Mouse (Mus musculus): ENCODE results near the gene 2610021A01Rik. TPM values are rescaled to one million over a fixed set of nuclear protein-coding genes. Genes with fewer than 3 reads are reported as not detected.
"Not testable (repeated sequence)": the region's sequence is repeated elsewhere in the genome, so short reads cannot be mapped to it uniquely, and the experiment has no call there.

2610021A01Rik gene
- total and polyA plus RNA-seq, 2 experiments from 2014 or later: 3.7 to 5.0 TPM

GRCm38 (mm10) chr7:41598615-41599014 lies 415 bp upstream of the 2610021A01Rik start:
- H3K9ac ChIP-seq (replicated peaks; ENCODE audit: low read depth, low read length): peak overlapping the region; percentile 61; the same call in 1 of the 2 replicates
- H3K27ac ChIP-seq (ENCODE audit: low read depth): peak overlapping the region; percentile 56; the same call in 1 of the 2 replicates
- no peaks in the 10 kb centered on the region for H3K9me3 ChIP-seq (replicated peaks; ENCODE audit: control insufficient read depth, low read length)
- H3K4me1 ChIP-seq (ENCODE audit: control insufficient read depth, insufficient read depth): no peaks in the 10 kb centered on the region
- no peaks in the 10 kb centered on the region for H3K27me3 ChIP-seq (ENCODE audit: control insufficient read depth, insufficient read depth, low read length)
- H3K4me2 ChIP-seq (ENCODE audit: low read depth, low read length): peak overlapping the region; percentile 79
- H3K4me3 ChIP-seq (ENCODE audit: low read depth, low read length): peak overlapping the region; percentile 66
- ATAC-seq (ENCODE audit: insufficient read depth, low read depth) (no peak), DNase-seq (ENCODE audit: low spot score) (no peak)
- TF ChIP-seq CTCF (IDR thresholded peaks at IDR 0.05; ENCODE audit: low read depth) (no peak), EP300 (IDR thresholded peaks at IDR 0.05; ENCODE audit: low read depth) (no peak)
- H3K36me3 ChIP-seq (replicated peaks; ENCODE audit: control insufficient read depth, insufficient read depth, low read length): no peaks in the 10 kb centered on the region
- 40% methylated on average over 5 of the region's 5 CpGs for WGBS

- Histone ChIP-seq H3K27me3 (ENCODE audit: control insufficient read depth, insufficient read depth, low read length) (no peaks in the 10 kb centered on the region), H3K4me2 (ENCODE audit: low read depth, low read length) (peak overlapping the region; percentile 79), H3K9me3 (replicated peaks; ENCODE audit: control insufficient read depth, low read length) (no peaks in the 10 kb centered on the region), H3K4me3 (ENCODE audit: low read depth, low read length) (peak overlapping the region; percentile 66), H3K9ac (replicated peaks; ENCODE audit: low read depth, low read length) (peak overlapping the region; percentile 61), H3K4me1 (ENCODE audit: control insufficient read depth, insufficient read depth) (no peaks in the 10 kb centered on the region), H3K27ac (ENCODE audit: low read depth) (no peak overlapping the region), H3K36me3 (replicated peaks; ENCODE audit: control insufficient read depth, insufficient read depth, low read length) (no peaks in the 10 kb centered on the region)
- TF ChIP-seq EP300 (IDR thresholded peaks at IDR 0.05; ENCODE audit: low read depth) (no peak), CTCF (IDR thresholded peaks at IDR 0.05; ENCODE audit: low read depth) (peak; percentile 21)
- ATAC-seq (ENCODE audit: insufficient read depth, low read depth): no peak
- 28% methylated on average over 3 of the region's 3 CpGs for WGBS
- peak; percentile 15 for DNase-seq (ENCODE audit: low spot score)
Measured at GRCm38 (mm10) chr7:41599932-41600548, 1.0 kb downstream of the 2610021A01Rik start.

GRCm38 (mm10) chr7:41611654-41612053 lies 12.6 kb downstream of the 2610021A01Rik start:
- DNase-seq (ENCODE audit: low spot score) (no peak), ATAC-seq (ENCODE audit: insufficient read depth, low read depth) (no peak)
- Histone ChIP-seq H3K9me3 (replicated peaks; ENCODE audit: control insufficient read depth, low read length) (no peaks in the 10 kb centered on the region), H3K4me3 (ENCODE audit: low read depth, low read length) (no peak overlapping the region), H3K27ac (ENCODE audit: low read depth) (no peak overlapping the region), H3K36me3 (replicated peaks; ENCODE audit: control insufficient read depth, insufficient read depth, low read length) (peaks cover 25% of the 10 kb centered on the region), H3K4me1 (ENCODE audit: control insufficient read depth, insufficient read depth) (no peaks in the 10 kb centered on the region), H3K27me3 (ENCODE audit: control insufficient read depth, insufficient read depth, low read length) (no peaks in the 10 kb centered on the region), H3K9ac (replicated peaks; ENCODE audit: low read depth, low read length) (no peak overlapping the region), H3K4me2 (ENCODE audit: low read depth, low read length) (no peak overlapping the region)
- TF ChIP-seq EP300 (IDR thresholded peaks at IDR 0.05; ENCODE audit: low read depth) (no peak), CTCF (IDR thresholded peaks at IDR 0.05; ENCODE audit: low read depth) (no peak)
- WGBS: 69% methylated on average over 3 of the region's 3 CpGs

GRCm38 (mm10) chr7:41616241-41616640 lies 17.2 kb downstream of the 2610021A01Rik start:
- not testable (repeated sequence) for H3K9ac ChIP-seq (replicated peaks; ENCODE audit: low read depth, low read length); H3K27ac ChIP-seq (ENCODE audit: low read depth); H3K4me1 ChIP-seq (ENCODE audit: control insufficient read depth, insufficient read depth); H3K4me2 ChIP-seq (ENCODE audit: low read depth, low read length); H3K4me3 ChIP-seq (ENCODE audit: low read depth, low read length); ATAC-seq (ENCODE audit: insufficient read depth, low read depth); H3K9me3 ChIP-seq (replicated peaks; ENCODE audit: control insufficient read depth, low read length); H3K27me3 ChIP-seq (ENCODE audit: control insufficient read depth, insufficient read depth, low read length); DNase-seq (ENCODE audit: low spot score)
- WGBS: 86% methylated on average over 1 of the region's 1 CpGs
- peaks cover 29% of the 10 kb centered on the region for H3K36me3 ChIP-seq (replicated peaks; ENCODE audit: control insufficient read depth, insufficient read depth, low read length)

GRCm38 (mm10) chr7:41632409-41633220 lies 33.6 kb downstream of the 2610021A01Rik start, which contains the start of gene Zfp788:
Zfp788 (plus strand) TSS chr7:41633203.
- H3K4me1 ChIP-seq (ENCODE audit: control insufficient read depth, insufficient read depth): peaks cover 3% of the 10 kb centered on the region; the same call in 1 of the 2 replicates
- ATAC-seq (ENCODE audit: insufficient read depth, low read depth) (peak; percentile 97), DNase-seq (ENCODE audit: low spot score) (peak; percentile 98)
- 0 out of 2 replicates have a peak, but pooled peaks cover 5% of the 10 kb centered on the region for H3K9me3 ChIP-seq (replicated peaks; ENCODE audit: control insufficient read depth, low read length)
- TF ChIP-seq EP300 (IDR thresholded peaks at IDR 0.05; ENCODE audit: low read depth) (no peak), CTCF (IDR thresholded peaks at IDR 0.05; ENCODE audit: low read depth) (peak; percentile 70)
- peak within 1 kb of the TSS; percentile 61 for H3K9ac ChIP-seq (replicated peaks; ENCODE audit: low read depth, low read length)
- H3K27ac ChIP-seq (ENCODE audit: low read depth): peak within 1 kb of the TSS; percentile 97
- H3K27me3 ChIP-seq (ENCODE audit: control insufficient read depth, insufficient read depth, low read length): no peaks in the 10 kb centered on the region
- peaks cover 17% of the 10 kb centered on the region for H3K36me3 ChIP-seq (replicated peaks; ENCODE audit: control insufficient read depth, insufficient read depth, low read length)
- H3K4me3 ChIP-seq (ENCODE audit: low read depth, low read length): peak within 1 kb of the TSS; percentile 63
- WGBS: 2% methylated on average over 27 of the region's 27 CpGs
- H3K4me2 ChIP-seq (ENCODE audit: low read depth, low read length): peak within 1 kb of the TSS; percentile 82
